Mouse (Mus musculus) CH12.LX (cell line): ENCODE data around the gene Necab2. TPM values are rescaled to one million over a fixed set of nuclear protein-coding genes. Genes with fewer than 3 reads are reported as not detected.
A peak's percentile ranks its signal among the peaks of the same experiment; 100 is the strongest.

Experiments
- DNase-seq: peaks from one replicate; pipeline ENCODE4 v3.0.0-alpha.2; 2013; ENCODE audit errors: extremely low read depth
- H3K27ac ChIP-seq: 2 replicates; pipeline ENCODE4 v1.5.1; 2012; ENCODE audit warnings: low read depth, mild to moderate bottlenecking, control low read depth, moderate library complexity; ENCODE audit not compliant: insufficient read depth
- H3K27me3 ChIP-seq: replicated peaks from 2 replicates; pipeline ENCODE3; 2012; ENCODE audit warnings: inconsistent platforms
- H3K36me3 ChIP-seq, 2 experiments: replicated peaks in 1 of 2; 2 replicates each; pipeline versions ENCODE3 to v1.6.1; 2012; ENCODE audit warnings: inconsistent platforms in 1 of 2, low read length in 1 of 2, mild to moderate bottlenecking in 1 of 2, mixed read lengths in 1 of 2, moderate library complexity in 1 of 2; ENCODE audit not compliant: control insufficient read depth in 1 of 2, insufficient read depth in 1 of 2
- H3K4me1 ChIP-seq, 2 experiments: 2 replicates each; pipeline ENCODE4 v1.6.1; 2012; ENCODE audit warnings: inconsistent platforms in 1 of 2, moderate library complexity in 1 of 2; ENCODE audit not compliant: insufficient read depth in 2 of 2, control insufficient read depth in 1 of 2
- H3K4me2 ChIP-seq: 2 replicates; pipeline ENCODE4 v1.6.1; 2012; ENCODE audit warnings: low read depth, mild to moderate bottlenecking, control low read depth; ENCODE audit not compliant: poor library complexity, insufficient read depth, severe bottlenecking
- H3K4me3 ChIP-seq, 3 experiments: fragments of 150-350 bp in 1 of 3; sonication (generic) in 1 of 3; replicated peaks in 1 of 3; 2 replicates each; pipeline versions ENCODE3 to v1.5.1; 2011 to 2012; ENCODE audit warnings: low read depth in 2 of 3, low read length in 2 of 3, mild to moderate bottlenecking in 2 of 3, moderate library complexity in 2 of 3, control low read depth in 1 of 3, improper control_type of control experiment in 1 of 3, inconsistent platforms in 1 of 3, mixed read lengths in 1 of 3; ENCODE audit not compliant: poor library complexity in 1 of 3
- H3K79me2 ChIP-seq: replicated peaks from 2 replicates; pipeline ENCODE4 v1.6.1; 2012; ENCODE audit warnings: mild to moderate bottlenecking, moderate library complexity; ENCODE audit not compliant: control insufficient read depth, poor library complexity, insufficient read depth, severe bottlenecking; ENCODE audit errors: extremely low read depth
- H3K9ac ChIP-seq: 2 replicates; pipeline ENCODE4 v1.6.1; 2012; ENCODE audit warnings: low read depth, mild to moderate bottlenecking, control low read depth, moderate library complexity; ENCODE audit not compliant: insufficient read depth
- H3K9me3 ChIP-seq: replicated peaks from 2 replicates; pipeline ENCODE3; 2012; ENCODE audit warnings: low read length, inconsistent platforms, mixed read lengths
- CHD2 ChIP-seq: IDR thresholded peaks from 2 replicates; pipeline ENCODE4 v1.6.1; 2011; ENCODE audit warnings: low read length, improper control_type of control experiment
- E2F4 ChIP-seq: IDR thresholded peaks from 2 replicates; pipeline ENCODE4 v1.6.1; 2011; ENCODE audit warnings: low read depth, low read length, improper control_type of control experiment; ENCODE audit not compliant: insufficient replicate concordance
- JUN ChIP-seq: IDR thresholded peaks from 2 replicates; pipeline ENCODE4 v1.6.1; 2011; ENCODE audit warnings: low read depth, mild to moderate bottlenecking, low read length, improper control_type of control experiment, moderate library complexity; ENCODE audit not compliant: insufficient read depth
- MAFK ChIP-seq: IDR thresholded peaks from 2 replicates; pipeline ENCODE4 v1.6.1; 2011; ENCODE audit warnings: low read length, improper control_type of control experiment; ENCODE audit not compliant: insufficient replicate concordance
- MAX ChIP-seq: IDR thresholded peaks from 2 replicates; pipeline ENCODE4 v1.6.1; 2011; ENCODE audit warnings: low read length, improper control_type of control experiment
- MAZ ChIP-seq: IDR thresholded peaks from 2 replicates; pipeline ENCODE4 v1.6.1; 2012; ENCODE audit warnings: low read depth, mild to moderate bottlenecking, inconsistent platforms, low read length, improper control_type of control experiment, moderate library complexity
- MXI1 ChIP-seq: IDR thresholded peaks from 2 replicates; pipeline ENCODE4 v1.6.1; 2011; ENCODE audit warnings: mild to moderate bottlenecking, low read depth, low read length, improper control_type of control experiment
- MYC ChIP-seq: IDR thresholded peaks from 2 replicates; pipeline ENCODE4 v1.6.1; 2011; ENCODE audit warnings: low read depth, mild to moderate bottlenecking, improper control_type of control experiment, low read length
- PAX5 ChIP-seq: IDR thresholded peaks from 2 replicates; pipeline ENCODE4 v1.6.1; 2012; ENCODE audit warnings: low read length, inconsistent platforms, mixed read lengths
- POLR2A ChIP-seq: IDR thresholded peaks from 2 replicates; pipeline ENCODE4 v1.6.1; 2011; ENCODE audit warnings: low read depth, mild to moderate bottlenecking, improper control_type of control experiment, low read length
- RAD21 ChIP-seq: IDR thresholded peaks from 2 replicates; pipeline ENCODE4 v1.6.1; 2011; ENCODE audit warnings: low read depth, mild to moderate bottlenecking, low read length, improper control_type of control experiment, moderate library complexity
- RCOR1 ChIP-seq: conservative IDR thresholded peaks from 2 replicates; pipeline ENCODE4 v1.6.1; 2012; ENCODE audit warnings: low read depth, mild to moderate bottlenecking, inconsistent platforms, low read length, improper control_type of control experiment
- SIN3A ChIP-seq: IDR thresholded peaks from 2 replicates; pipeline ENCODE4 v1.6.1; 2012; ENCODE audit warnings: low read length, improper control_type of control experiment, inconsistent platforms
- TBP ChIP-seq: conservative IDR thresholded peaks from 2 replicates; pipeline ENCODE4 v1.6.1; 2011; ENCODE audit warnings: low read depth, low read length, improper control_type of control experiment
- USF1 ChIP-seq: IDR thresholded peaks from 2 replicates; pipeline ENCODE4 v1.6.1; 2014; ENCODE audit warnings: low read depth, mild to moderate bottlenecking, inconsistent platforms, low read length, improper control_type of control experiment
- ZNF384 ChIP-seq: IDR thresholded peaks from 2 replicates; pipeline ENCODE4 v1.6.1; 2012; ENCODE audit warnings: low read depth, low read length, improper control_type of control experiment, inconsistent platforms
- dilution Hi-C: fragments of 300-500 bp; cut with MboI; formaldehyde crosslinking; loops from 2 replicates; pipeline ENCODE4 v1.14.3; 2020; ENCODE audit warnings: low sequenced_read_pairs; ENCODE audit not compliant: extremely low pct_unique_long_range_greater_than_20kb, extremely low pct_ligation_motif_present
- in situ Hi-C: fragments of 300-500 bp; cut with MboI; formaldehyde crosslinking; loops from 3 replicates; pipeline ENCODE4 v1.14.3; 2019; ENCODE audit warnings: low sequenced_read_pairs, low pct_ligation_motif_present, low pct_unique_long_range_greater_than_20kb, mixed read lengths
- polyA plus RNA-seq: library from polyadenylated mRNA; unstranded; fragments of >175 nt; gene quantifications from 2 replicates; pipeline ENCODE4 v1.2.1, GENCODE M21; 2012; ENCODE audit warnings: low read depth; ENCODE audit not compliant: insufficient read length
- total RNA-seq, 2 experiments: library from RNA; depleted of rRNA; stranded (reverse); fragments of 300-350 nt in 1 of 2; fragments of >200 nt in 1 of 2; gene quantifications; 2 replicates each; pipeline ENCODE4 v1.2.3; 2012 to 2014

Gene Necab2
- total and polyA plus RNA-seq, 3 experiments: not detected

DNA sequence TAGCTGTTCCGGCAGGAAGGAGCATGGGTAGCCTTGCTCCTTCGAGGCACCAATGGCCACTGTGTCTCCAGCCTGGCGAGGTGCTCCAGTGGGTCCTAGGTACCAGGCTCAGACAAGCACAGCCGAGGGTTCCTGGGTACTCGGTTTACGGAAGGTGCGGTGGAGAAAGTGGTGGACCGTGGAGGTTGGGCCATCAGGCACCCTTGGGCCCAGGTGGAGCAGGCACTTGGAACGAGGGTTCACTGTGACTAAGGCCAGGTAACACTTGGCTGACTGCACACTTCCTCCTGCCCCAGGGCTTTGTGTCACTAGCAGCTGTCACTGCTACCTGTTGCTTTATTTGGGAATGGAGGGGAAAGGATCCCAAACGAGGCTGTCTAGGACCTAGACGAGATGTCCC is 9.0 kb upstream of the Necab2 start:
- Histone ChIP-seq H3K4me3 (peak overlapping the region; percentile 26 to 43 (median 40)), H3K27me3 (no peaks in the 10 kb centered on the region), H3K36me3 (peaks cover 0 to 17% of the 10 kb centered on the region in 2 experiments)
- TF ChIP-seq MAZ (no peak), MXI1 (0 out of 2 replicates have a peak, but pooled peaks have one; percentile 0)
- TF ChIP-seq, all 38 proteins: peak for 1
- Histone ChIP-seq H3K27ac (no peak overlapping the region), H3K79me2 (no peaks in the 10 kb centered on the region), H3K9me3 (no peaks in the 10 kb centered on the region), H3K4me2 (peak overlapping the region; percentile 54), H3K4me1 (peaks cover 19 to 54% of the 10 kb centered on the region in 2 experiments), H3K9ac (no peak overlapping the region)
- no peak for DNase-seq
- in situ Hi-C loops: loop anchor here (5.0 kb wide), 1 partner anchor 180 kb away; no protein-coding TSS in a partner anchor
- dilution Hi-C loops: no loop called here

DNA sequence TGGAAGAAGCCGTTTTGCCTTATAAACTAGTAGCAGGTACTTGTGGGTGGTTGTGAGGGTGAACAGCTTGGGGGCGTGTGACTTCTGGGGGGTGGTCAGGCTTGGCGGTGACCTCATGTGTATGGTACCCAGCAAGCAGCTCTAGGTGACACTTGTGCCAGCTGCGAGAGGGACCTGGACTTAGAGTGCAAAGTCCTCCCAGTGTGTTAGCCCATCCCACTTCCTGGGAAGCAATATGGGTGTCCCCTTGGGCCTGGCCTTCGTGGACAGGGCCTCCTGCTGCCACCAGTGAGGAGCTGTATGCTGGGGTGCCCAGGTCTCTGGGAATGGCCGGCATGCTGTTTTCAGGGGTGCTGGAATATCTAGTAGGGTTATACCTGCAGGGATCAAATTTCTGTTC is 7.6 kb upstream of the Necab2 start:
- DNase-seq: no peak
- Histone ChIP-seq H3K9ac (no peak overlapping the region), H3K27me3 (no peaks in the 10 kb centered on the region), H3K27ac (no peak overlapping the region), H3K4me3 (no peak overlapping the region), H3K4me2 (no peak overlapping the region), H3K4me1 (peaks cover 19 to 54% of the 10 kb centered on the region in 2 experiments), H3K9me3 (no peaks in the 10 kb centered on the region), H3K79me2 (no peaks in the 10 kb centered on the region), H3K36me3 (peaks cover 4 to 29% of the 10 kb centered on the region in 2 experiments)
- dilution Hi-C loops: no loop called here
- in situ Hi-C loops: loop anchor here (5.0 kb wide), 1 partner anchor 178 kb away; no protein-coding TSS in a partner anchor
- no peak for TF ChIP-seq PAX5
- no peak for TF ChIP-seq POLR2A
- no peak for TF ChIP-seq ZNF384
- TF ChIP-seq JUN: no peak

DNA sequence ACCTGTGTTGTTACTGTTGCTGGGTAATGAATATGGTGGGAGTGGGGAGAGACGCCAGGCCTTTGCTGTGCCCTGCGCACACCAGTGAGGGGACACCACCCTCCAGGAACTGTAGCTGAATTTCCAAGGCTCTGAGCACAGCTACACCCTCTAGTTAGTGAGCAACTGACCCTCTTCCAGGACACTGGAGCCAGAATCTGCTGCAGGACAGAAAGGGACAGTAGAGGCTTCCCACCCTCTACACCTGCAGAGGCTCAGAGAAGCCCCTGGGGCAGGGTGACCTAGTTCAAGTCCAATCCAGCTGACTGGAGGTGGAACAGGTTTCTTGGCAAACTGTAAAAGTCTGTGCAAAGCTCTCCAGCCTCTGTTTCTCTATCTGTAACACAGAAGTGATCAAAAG is 7.1 kb upstream of the Necab2 start:
- H3K9ac ChIP-seq: no peak overlapping the region
- dilution Hi-C loops: no loop called here

More for the DNA sequence above, 7.1 kb upstream of the Necab2 start:
- Histone ChIP-seq H3K27me3 (no peaks in the 10 kb centered on the region), H3K27ac (no peak overlapping the region), H3K79me2 (no peaks in the 10 kb centered on the region), H3K4me3 (no peak overlapping the region), H3K4me1 (peaks cover 19 to 54% of the 10 kb centered on the region in 2 experiments), H3K36me3 (peaks cover 4 to 33% of the 10 kb centered on the region in 2 experiments), H3K9me3 (no peaks in the 10 kb centered on the region), H3K4me2 (no peak overlapping the region)
- in situ Hi-C loops: loop anchor here (5.0 kb wide), 1 partner anchor 178 kb away; no protein-coding TSS in a partner anchor
- DNase-seq: no peak
- TF ChIP-seq MAX (no peak), E2F4 (no peak), TBP (no peak), ZNF384 (no peak), RAD21 (no peak), MXI1 (no peak), USF1 (no peak), RCOR1 (no peak), SIN3A (no peak), MAZ (no peak), CHD2 (no peak), POLR2A (no peak), MYC (no peak), MAFK (no peak)
